Mouse (Mus musculus) heart, postnatal 14 days (tissue): ENCODE results near the gene Rtn3. TPM values are rescaled to one million over a fixed set of nuclear protein-coding genes. Genes with fewer than 3 reads are reported as not detected.
"Not testable (repeated sequence)": the region's sequence is repeated elsewhere in the genome, so short reads cannot be mapped to it uniquely, and the experiment has no call there.

Experiments used
- DNase-seq, 2 experiments: peaks; one replicate each; pipeline ENCODE4 v3.0.0; 2021 to 2022
- intact Hi-C: fragments of 180-260 bp; cut with DNase I; formaldehyde crosslinking; loops from one replicate; pipeline ENCODE4 v1.15.1; 2025
- microRNA-seq, 2 experiments: library from miRNA; unstranded; fragments of <30 nt; microRNA quantifications; one replicate each; pipeline ENCODE4 v1.2.0; 2021 to 2022
- total RNA-seq, 2 experiments: library from RNA; stranded (reverse); gene quantifications; 2 replicates each; pipeline ENCODE4 v1.2.3; 2021

The Rtn3 gene
- total RNA-seq, 2 experiments from 2014 or later = 79.2 to 87.9 TPM

DNA sequence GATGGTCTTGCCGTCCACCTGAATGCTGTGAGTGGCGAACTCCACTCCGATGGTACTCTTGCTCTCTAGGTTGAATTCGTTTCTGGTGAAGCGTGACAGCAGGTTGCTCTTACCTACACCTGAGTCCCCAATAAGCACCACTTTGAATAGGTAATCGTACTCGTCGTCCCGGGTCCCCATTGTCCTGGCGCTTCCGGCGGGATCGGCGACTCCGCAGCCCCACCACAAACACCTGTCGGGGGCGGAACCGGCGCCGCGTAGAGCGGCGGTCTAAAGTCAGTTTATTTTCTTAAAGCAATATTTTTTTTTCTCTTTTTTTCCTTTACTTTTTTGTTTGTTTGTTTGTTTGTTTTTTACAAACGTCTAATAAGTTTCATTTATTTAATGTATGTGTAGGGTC lies 84.2 kb downstream of the Rtn3 start:
- intact Hi-C loops, DNase-seq: not testable (repeated sequence)

DNA sequence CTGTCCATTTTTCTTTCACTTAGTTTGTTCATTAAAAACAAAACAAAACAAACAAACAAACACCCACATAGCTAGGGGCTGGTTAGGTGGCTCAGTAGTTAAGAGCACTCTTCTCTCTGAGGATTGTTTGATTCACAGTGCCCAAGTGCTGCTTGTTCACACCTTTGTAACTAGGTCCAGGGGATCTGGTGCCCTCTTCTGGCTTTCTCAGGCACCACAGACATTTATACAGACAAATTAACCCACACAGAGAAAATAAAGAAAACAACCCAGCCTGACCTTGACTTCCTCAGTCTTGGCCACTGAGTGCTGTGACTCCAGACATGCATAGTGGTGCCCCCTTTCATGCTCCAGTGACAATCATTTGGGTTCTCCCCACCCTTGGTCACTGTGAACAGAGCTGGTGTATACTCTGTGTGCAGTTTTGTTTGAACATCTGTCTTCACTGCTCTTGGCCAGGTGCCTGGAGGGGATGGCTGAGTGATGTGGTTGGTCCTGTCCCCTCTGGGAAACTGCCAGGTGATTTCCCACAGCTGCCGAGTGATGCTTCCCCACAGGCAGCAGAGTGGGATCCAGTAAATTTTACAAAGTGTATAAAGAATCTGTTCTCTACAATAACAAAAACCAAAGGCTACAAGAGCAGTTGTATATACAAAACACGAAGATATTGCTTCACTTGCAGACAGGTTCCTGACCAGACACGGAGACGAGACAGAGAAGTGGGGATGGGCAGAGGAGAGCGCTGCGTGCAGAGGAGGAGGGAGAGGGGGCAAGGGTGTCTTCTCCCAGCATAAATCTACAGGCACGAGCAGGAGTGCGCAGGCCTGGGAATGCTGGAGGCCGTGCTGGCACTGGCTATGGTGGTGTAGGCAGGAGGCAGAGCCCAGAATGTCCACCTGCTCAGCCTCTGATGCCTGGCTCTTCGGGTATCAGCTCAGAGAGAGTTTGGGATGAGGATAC lies 85.9 kb downstream of the Rtn3 start:
- intact Hi-C loops = not testable (repeated sequence)
- peak; percentile 46 to 61 for DNase-seq

DNA sequence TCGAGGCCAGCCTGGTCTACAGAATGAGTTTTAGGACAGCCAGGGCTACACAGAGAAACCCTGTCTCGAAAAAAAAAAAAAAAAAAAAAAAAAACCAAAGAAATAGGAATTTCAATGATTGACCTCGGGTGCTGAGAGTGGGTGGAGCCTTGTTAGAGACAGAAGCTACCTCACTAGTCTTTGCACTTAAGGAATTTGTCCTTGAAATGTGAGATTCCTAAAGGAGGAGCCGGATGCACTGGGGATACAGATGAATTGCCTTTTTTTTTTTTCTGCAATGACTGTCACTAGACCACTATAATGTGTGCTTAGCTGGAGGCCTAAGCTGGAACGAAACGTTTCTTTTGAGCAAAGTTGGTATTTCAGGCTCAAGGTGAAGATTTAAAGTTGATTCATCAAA lies 94.6 kb downstream of the Rtn3 start:
- intact Hi-C loops = no loop called here
- no peak for DNase-seq

DNA sequence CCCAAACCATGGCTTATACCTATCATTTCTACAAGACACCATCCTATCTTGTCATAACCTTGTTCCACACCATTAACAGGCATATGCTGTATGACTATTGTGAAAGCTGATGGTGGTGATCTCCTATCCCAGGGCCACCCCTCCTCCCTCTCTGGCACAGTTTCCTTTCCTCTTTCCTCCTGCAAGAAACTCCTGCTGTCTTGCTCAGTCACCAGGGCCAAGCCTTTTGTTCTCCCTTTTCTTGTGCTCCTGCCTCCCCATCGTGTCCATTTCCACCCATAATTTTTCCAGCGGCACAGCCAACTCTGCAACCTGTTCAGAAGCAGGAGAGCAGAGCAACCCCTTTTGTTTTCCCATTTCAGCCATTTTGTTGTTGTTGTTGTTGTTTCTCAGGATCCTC lies 97.0 kb downstream of the Rtn3 start:
- DNase-seq = no peak
- intact Hi-C loops = no loop called here

DNA sequence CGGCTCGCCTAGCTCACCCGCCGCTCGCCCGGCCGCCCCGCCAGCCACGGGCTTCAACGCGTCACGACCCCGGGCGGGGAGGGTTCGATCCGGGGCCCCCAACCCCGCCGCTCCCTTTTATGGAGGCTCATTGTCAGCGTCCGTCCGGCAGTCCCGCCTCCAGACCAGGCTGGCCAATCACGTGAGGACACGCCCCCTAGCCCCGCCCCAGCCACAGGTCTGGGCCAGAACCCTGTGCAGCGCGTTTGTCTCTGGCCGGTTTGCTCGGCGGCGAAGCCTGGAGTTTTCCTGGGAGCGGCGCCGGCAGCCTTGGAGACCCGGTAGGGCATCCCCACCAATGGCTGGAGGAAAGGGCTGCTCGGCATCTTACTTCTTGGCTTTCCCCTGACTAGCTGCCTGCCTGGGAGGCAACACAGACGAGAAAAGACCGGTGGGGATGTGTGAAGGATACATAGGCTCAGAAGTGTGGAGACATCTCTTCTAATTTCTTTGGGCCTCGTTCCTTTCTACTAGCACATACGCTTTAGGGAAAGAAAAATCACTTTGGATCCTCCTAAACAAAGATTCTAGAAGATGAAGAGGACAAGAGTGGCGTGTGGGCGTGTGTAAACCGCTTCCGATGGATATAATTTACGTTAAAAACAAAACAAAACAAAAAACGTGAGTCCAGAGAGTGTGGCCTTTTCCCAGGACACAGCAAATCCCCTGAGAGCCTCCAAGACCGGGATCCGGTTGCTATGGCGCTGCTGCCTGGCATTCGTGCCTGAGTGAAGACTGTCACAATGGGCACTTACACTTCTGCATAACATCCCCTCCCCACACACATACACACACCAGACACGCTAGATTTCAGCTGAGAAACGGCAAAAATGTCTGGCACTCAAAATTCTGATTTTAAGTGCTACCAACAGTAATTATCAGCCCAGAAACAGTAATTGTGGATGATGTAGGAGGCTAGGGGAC lies 99.9 kb downstream of the Rtn3 start, which contains the start of gene Spindoc:
Gene Spindoc (minus strand): TSS at position 92 of the 963 bp plus-strand sequence.
- peak; percentile 99 to 100 for DNase-seq
- intact Hi-C loops = loop anchor here (5.0 kb wide), 2 partner anchors 34 to 41 kb away; partner anchors contain the start of genes 2700081O15Rik and Mark2

DNA sequence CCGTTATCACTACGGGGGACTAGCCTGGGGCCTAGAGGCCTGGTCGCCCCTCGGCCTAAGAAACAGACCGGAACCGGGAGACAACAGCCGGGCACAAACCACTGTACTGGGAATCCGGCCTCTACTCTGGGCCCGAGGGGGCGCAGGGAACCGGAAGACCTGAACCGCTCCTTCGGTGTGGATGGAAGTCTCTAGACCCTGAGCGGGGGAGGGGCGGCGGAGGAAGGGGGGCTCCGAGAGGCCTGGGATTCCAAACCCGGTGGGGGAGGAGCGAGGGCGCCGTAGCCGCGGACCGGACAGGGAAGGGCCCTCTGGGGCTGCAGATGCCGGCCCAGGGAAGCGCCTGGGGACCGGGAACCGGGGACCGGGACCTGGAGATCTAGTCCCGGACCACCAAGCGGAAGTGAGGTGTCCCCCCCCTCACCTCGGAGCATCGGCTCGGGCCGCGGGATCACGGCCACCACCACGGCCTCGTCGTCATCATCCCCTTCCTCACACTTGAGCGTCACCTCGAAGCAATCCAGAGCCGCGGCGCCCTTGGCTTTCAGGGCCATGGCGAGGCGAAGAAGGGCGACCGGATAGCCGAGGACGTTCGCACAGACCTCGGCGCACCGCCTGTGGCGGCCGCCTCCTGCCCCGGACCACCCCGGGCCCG lies 100.7 kb downstream of the Rtn3 start:
- intact Hi-C loops = loop anchor here (5.0 kb wide), 2 partner anchors 35 to 40 kb away; partner anchors contain the start of genes 2700081O15Rik and Mark2
- peak; percentile 70 to 77 for DNase-seq

DNA sequence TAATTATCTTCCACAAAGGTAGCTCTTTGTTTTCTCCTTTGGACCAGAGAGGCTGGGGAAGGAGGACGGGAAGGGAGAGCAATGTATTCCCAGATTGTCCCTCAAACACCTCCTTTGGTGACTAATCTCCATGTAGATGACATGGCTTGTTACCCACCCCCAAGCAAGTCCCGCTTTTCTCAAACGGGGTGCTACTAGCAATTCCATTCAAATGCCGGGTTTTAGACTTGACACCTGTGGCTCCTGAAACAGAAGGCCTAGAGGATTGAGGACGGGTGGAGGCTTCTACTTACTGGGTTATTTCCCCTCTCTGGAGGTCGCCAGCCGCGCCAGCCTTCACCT lies 101.2 kb downstream of the Rtn3 start:
- intact Hi-C loops = loop anchor here (5.0 kb wide), 2 partner anchors 35 to 40 kb away; partner anchors contain the start of genes 2700081O15Rik and Mark2
- no peak for DNase-seq

DNA sequence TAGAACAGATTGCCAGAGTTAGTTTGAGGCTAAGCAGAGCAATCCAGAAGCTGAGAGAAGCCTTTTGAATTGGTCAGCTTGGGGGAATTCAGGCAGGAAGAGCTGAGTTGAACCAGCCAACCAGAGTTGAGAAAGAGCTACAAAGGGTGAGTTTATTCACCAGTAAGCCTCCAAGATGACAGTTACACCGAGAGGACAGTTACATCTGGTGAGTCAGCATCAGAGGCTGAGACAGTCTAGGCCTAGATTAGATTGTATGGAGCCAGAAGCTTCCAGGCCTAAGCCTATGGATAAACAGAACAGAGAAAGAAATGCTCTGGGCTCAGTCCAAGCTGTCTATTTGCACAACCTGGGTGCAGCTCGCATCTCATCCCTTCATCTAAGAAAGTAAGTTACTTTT lies 105.4 kb downstream of the Rtn3 start:
- no peak for DNase-seq
- intact Hi-C loops = no loop called here

Small RNA genes lying within 50 kb of the gene (microRNA-seq; reads per million reads assigned to microRNA genes)
- gene Mir6991 = 0.81 to 1.3 reads per million in 2 experiments

Other genes with a start within 250 kb of the Rtn3 start
- gene Naa40, start 242.1 kb downstream of the Rtn3 start, total RNA-seq = 10 to 100 TPM; 19.9 to 20.3 TPM
- gene Rcor2, start 216.0 kb downstream of the Rtn3 start, total RNA-seq = 10 to 100 TPM; 10.7 to 12.7 TPM
- gene Mark2, start 141.4 kb downstream of the Rtn3 start, total RNA-seq = 10 to 100 TPM; 51.9 to 55.4 TPM
- gene Spindoc, start 100.3 kb downstream of the Rtn3 start, total RNA-seq = 10 to 100 TPM; 21.8 to 23.2 TPM
- gene 2700081O15Rik, start 65.7 kb downstream of the Rtn3 start, total RNA-seq = 10 to 100 TPM; 23.7 to 23.8 TPM
- 10 to 100 TPM; 24.7 to 28.4 TPM for gene Atl3, start 10.8 kb upstream of the Rtn3 start, total RNA-seq
- gene Pla2g16, start 74.2 kb upstream of the Rtn3 start, total RNA-seq = 10 to 100 TPM; 77.3 to 83.3 TPM
- 1 to 10 TPM in 1 of 2 experiments, under 1 TPM in 1; 0.44 to 1.6 TPM for gene Lgals12, start 123.9 kb upstream of the Rtn3 start, total RNA-seq
- not detected for gene Hrasls5, start 129.3 kb upstream of the Rtn3 start, total RNA-seq
- not detected for gene Slc22a19, start 228.0 kb upstream of the Rtn3 start, total RNA-seq